Mouse (Mus musculus) embryonic facial prominence, embryonic 11.5 days (tissue): ENCODE measurements around the gene Tat. TPM values are rescaled to one million over a fixed set of nuclear protein-coding genes. Genes with fewer than 3 reads are reported as not detected.

Source experiments
- ATAC-seq: fragments of 200-750 bp; cut with Nextera tagmentation; replicated peaks from 2 replicates; pipeline ENCODE4 v1.8.0; 2017; ENCODE audit warnings: low read depth; ENCODE audit not compliant: insufficient number of reproducible peaks, low FRiP score, low TSS enrichment
- DNase-seq: peaks from one replicate; pipeline ENCODE4 v3.0.0-alpha.2; 2015; ENCODE audit warnings: low spot score
- H3K27ac ChIP-seq: fragments of 300-500 bp; sonication (generic); replicated peaks from 2 replicates; pipeline ENCODE4 v1.5.1; 2014; ENCODE audit warnings: mild to moderate bottlenecking, low read depth, low read length, control low read depth
- H3K27me3 ChIP-seq: fragments of 300-500 bp; sonication (generic); 2 replicates; pipeline ENCODE4 v1.6.1; 2014; ENCODE audit warnings: mild to moderate bottlenecking, low read length, moderate library complexity, mixed read lengths; ENCODE audit not compliant: control insufficient read depth, insufficient read depth
- H3K36me3 ChIP-seq: fragments of 300-500 bp; sonication (generic); replicated peaks from 2 replicates; pipeline ENCODE4 v1.6.1; 2014; ENCODE audit warnings: low read depth, mild to moderate bottlenecking, low read length, moderate library complexity, mixed read lengths; ENCODE audit not compliant: control insufficient read depth, insufficient read depth
- H3K4me1 ChIP-seq: fragments of 300-500 bp; sonication (generic); 2 replicates; pipeline ENCODE4 v1.6.1; 2014; ENCODE audit warnings: low read length, mixed read lengths; ENCODE audit not compliant: control insufficient read depth, insufficient read depth
- H3K4me2 ChIP-seq: fragments of 300-500 bp; sonication (generic); 2 replicates; pipeline ENCODE4 v1.6.1; 2014; ENCODE audit warnings: low read depth, mild to moderate bottlenecking, control low read depth, low read length, moderate library complexity
- H3K4me3 ChIP-seq: fragments of 300-500 bp; sonication (generic); 2 replicates; pipeline ENCODE4 v1.5.1; 2014; ENCODE audit warnings: low read depth, low read length, control low read depth
- H3K9ac ChIP-seq: fragments of 300-500 bp; sonication (generic); replicated peaks from 2 replicates; pipeline ENCODE4 v1.6.1; 2014; ENCODE audit warnings: mild to moderate bottlenecking, control low read depth, low read length
- H3K9me3 ChIP-seq: fragments of 300-500 bp; sonication (generic); replicated peaks from 2 replicates; pipeline ENCODE4 v1.6.1; 2016; ENCODE audit warnings: mild to moderate bottlenecking, low read length, inconsistent platforms, mixed read lengths; ENCODE audit not compliant: control insufficient read depth
- WGBS: fragments of 180-500 bp; shearing (Covaris S2); extraction: QIAGEN DNeasy Blood & Tissue Kit; methylation state at CpG from one replicate; pipeline ENCODE4 v1.1.7; 2014; 5-methylcytosine and 5-hydroxymethylcytosine counted together
- polyA plus RNA-seq: library from polyadenylated mRNA; unstranded; fragments of >200 nt; fragmentation: Nextera tagmentation; extraction: Ambion mirVana; gene quantifications from 2 replicates; pipeline ENCODE4 v1.2.1, GENCODE M21; 2014

The Tat gene
- polyA plus RNA-seq, 1 experiment from 2014 or later, result not detected

GRCm38 (mm10) chr8:109954486-109954948 is 35.7 kb upstream of the Tat start:
- no peaks in the 10 kb centered on the region for H3K36me3 ChIP-seq
- peak; percentile 61 for DNase-seq
- H3K9ac ChIP-seq, result no peak overlapping the region
- H3K27ac ChIP-seq, result no peak overlapping the region
- no peaks in the 10 kb centered on the region; the same call in 1 of the 2 replicates for H3K27me3 ChIP-seq
- no peaks in the 10 kb centered on the region; the same call in 1 of the 2 replicates for H3K4me1 ChIP-seq
- no peak overlapping the region for H3K4me2 ChIP-seq
- H3K9me3 ChIP-seq, result no peaks in the 10 kb centered on the region
- no peak for ATAC-seq
- WGBS, result 58% methylated on average over 13 of the region's 13 CpGs
- no peak overlapping the region for H3K4me3 ChIP-seq

- Histone ChIP-seq H3K9ac (no peak overlapping the region), H3K9me3 (no peaks in the 10 kb centered on the region), H3K4me1 (peaks cover 3% of the 10 kb centered on the region; the same call in 1 of the 2 replicates), H3K4me3 (no peak overlapping the region), H3K27me3 (peaks cover 15% of the 10 kb centered on the region), H3K4me2 (no peak overlapping the region; the same call in none of the 2 replicates), H3K27ac (no peak overlapping the region), H3K36me3 (no peaks in the 10 kb centered on the region)
- WGBS, result 5% methylated on average over 16 of the region's 16 CpGs
- DNase-seq (peak; percentile 69), ATAC-seq (peak; percentile 56)
Measured at GRCm38 (mm10) chr8:109957167-109958028, 32.8 kb upstream of the Tat start.

- WGBS, result 30% methylated on average over 11 of the region's 12 CpGs
- Histone ChIP-seq H3K4me3 (no peak overlapping the region), H3K9ac (no peak overlapping the region), H3K4me1 (peaks cover 3% of the 10 kb centered on the region; the same call in 1 of the 2 replicates), H3K36me3 (no peaks in the 10 kb centered on the region), H3K27ac (no peak overlapping the region), H3K27me3 (peaks cover 18% of the 10 kb centered on the region), H3K9me3 (no peaks in the 10 kb centered on the region), H3K4me2 (no peak overlapping the region)
- ATAC-seq, result no peak
- no peak for DNase-seq
Measured at GRCm38 (mm10) chr8:109958036-109958655, 32.1 kb upstream of the Tat start.

- peaks cover 18% of the 10 kb centered on the region for H3K27me3 ChIP-seq
- 86% methylated on average over 4 of the region's 4 CpGs for WGBS
- DNase-seq (no peak), ATAC-seq (no peak)
- H3K27ac ChIP-seq, result no peak overlapping the region
- peaks cover 3% of the 10 kb centered on the region; the same call in 1 of the 2 replicates for H3K4me1 ChIP-seq
- no peaks in the 10 kb centered on the region for H3K36me3 ChIP-seq
- no peak overlapping the region for H3K4me2 ChIP-seq
- no peak overlapping the region for H3K9ac ChIP-seq
- H3K9me3 ChIP-seq, result no peaks in the 10 kb centered on the region
- no peak overlapping the region for H3K4me3 ChIP-seq
Measured at GRCm38 (mm10) chr8:109959112-109959511, 31.1 kb upstream of the Tat start.

- H3K4me3 ChIP-seq, result peak within 1 kb of the TSS; percentile 28
- peak within 1 kb of the TSS; percentile 68 for H3K4me2 ChIP-seq
- WGBS, result 2% methylated on average over 61 of the region's 64 CpGs
- H3K9ac ChIP-seq, result peak within 1 kb of the TSS; percentile 39
- peaks cover 3% of the 10 kb centered on the region; the same call in 1 of the 2 replicates for H3K4me1 ChIP-seq
- no peaks in the 10 kb centered on the region for H3K36me3 ChIP-seq
- peaks cover 18% of the 10 kb centered on the region for H3K27me3 ChIP-seq
- H3K27ac ChIP-seq, result no peak within 1 kb of the TSS
- ATAC-seq (peak; percentile 61; the same call in 1 of the 2 replicates), DNase-seq (peak; percentile 65)
- H3K9me3 ChIP-seq, result no peaks in the 10 kb centered on the region
Measured at GRCm38 (mm10) chr8:109961693-109962367, 28.4 kb upstream of the Tat start, which contains the start of gene Marveld3. Gene Marveld3 (minus strand): TSS chr8:109962203.

- no peak overlapping the region for H3K9ac ChIP-seq
- DNase-seq (no peak), ATAC-seq (no peak)
- H3K9me3 ChIP-seq, result no peaks in the 10 kb centered on the region
- H3K4me3 ChIP-seq, result no peak overlapping the region
- peaks cover 18% of the 10 kb centered on the region for H3K27me3 ChIP-seq
- H3K4me2 ChIP-seq, result no peak overlapping the region
- H3K4me1 ChIP-seq, result peaks cover 3% of the 10 kb centered on the region; the same call in 1 of the 2 replicates
- WGBS, result 76% methylated on average over 9 of the region's 9 CpGs
- no peak overlapping the region for H3K27ac ChIP-seq
- no peaks in the 10 kb centered on the region for H3K36me3 ChIP-seq
Measured at GRCm38 (mm10) chr8:109962896-109963295, 27.3 kb upstream of the Tat start.

GRCm38 (mm10) chr8:109963421-109963820 is 26.8 kb upstream of the Tat start:
- Histone ChIP-seq H3K9ac (no peak overlapping the region), H3K4me1 (peaks cover 3% of the 10 kb centered on the region; the same call in 1 of the 2 replicates), H3K36me3 (no peaks in the 10 kb centered on the region), H3K4me2 (no peak overlapping the region), H3K9me3 (no peaks in the 10 kb centered on the region), H3K4me3 (no peak overlapping the region), H3K27ac (no peak overlapping the region), H3K27me3 (peaks cover 18% of the 10 kb centered on the region)
- no peak for ATAC-seq
- DNase-seq, result no peak
- WGBS, result 75% methylated on average over 13 of the region's 13 CpGs
